Mouse (Mus musculus) liver, adult 2 months (tissue): Measurements from ENCODE around the gene 6030452D12Rik. TPM values are rescaled to one million over a fixed set of nuclear protein-coding genes. Genes with fewer than 3 reads are reported as not detected.
A peak's percentile ranks its signal among the peaks of the same experiment; 100 is the strongest.

Source experiments
- DNase-seq: peaks from one replicate; pipeline ENCODE4 v3.0.0-alpha.2; 2011; ENCODE audit warnings: low read depth, low spot score; ENCODE audit errors: extremely low read depth
- H3K27ac ChIP-seq: fragments of 200-500 bp; replicated peaks from 2 replicates; pipeline ENCODE4 v1.5.1; 2012; ENCODE audit warnings: low read depth, mild to moderate bottlenecking, control low read depth, inconsistent platforms, low read length; ENCODE audit not compliant: insufficient read depth
- H3K27me3 ChIP-seq: fragments of 200-500 bp; 2 replicates; pipeline ENCODE4 v1.6.1; 2012; ENCODE audit warnings: mild to moderate bottlenecking, moderate library complexity, low read length, inconsistent platforms; ENCODE audit not compliant: control insufficient read depth, insufficient read depth
- H3K36me3 ChIP-seq: fragments of 200-500 bp; 2 replicates; pipeline ENCODE4 v1.6.1; 2012; ENCODE audit warnings: low read length, inconsistent platforms; ENCODE audit not compliant: control insufficient read depth, insufficient read depth
- H3K4me1 ChIP-seq: fragments of 200-500 bp; 2 replicates; pipeline ENCODE4 v1.6.1; 2011; ENCODE audit warnings: low read length; ENCODE audit not compliant: control insufficient read depth, insufficient read depth
- H3K4me3 ChIP-seq: fragments of 200-500 bp; 2 replicates; pipeline ENCODE4 v1.5.1; 2011; ENCODE audit warnings: low read depth, mild to moderate bottlenecking, control low read depth, low read length, moderate library complexity; ENCODE audit not compliant: insufficient read depth
- H3K79me2 ChIP-seq: fragments of 200-500 bp; 2 replicates; pipeline ENCODE4 v1.6.1; 2012; ENCODE audit warnings: inconsistent platforms, mild to moderate bottlenecking, low read length, moderate library complexity; ENCODE audit not compliant: control insufficient read depth, insufficient read depth
- H3K9ac ChIP-seq: fragments of 200-500 bp; 2 replicates; pipeline ENCODE4 v1.6.1; 2012; ENCODE audit warnings: low read depth, mild to moderate bottlenecking, control low read depth, inconsistent platforms, low read length
- CTCF ChIP-seq: fragments of 200-500 bp; IDR thresholded peaks from 2 replicates; pipeline ENCODE4 v1.5.1; 2011; ENCODE audit warnings: low read depth, low read length, control low read depth
- POLR2A ChIP-seq: fragments of 200-500 bp; IDR thresholded peaks from 2 replicates; pipeline ENCODE4 v1.6.1; 2011; ENCODE audit warnings: low read length, control low read depth; ENCODE audit not compliant: insufficient read depth; ENCODE audit errors: extremely low read depth
- WGBS: fragments of 180-500 bp; shearing (Covaris S2); methylation state at CpG from one replicate; pipeline ENCODE4 v1.1.7; 2018; 5-methylcytosine and 5-hydroxymethylcytosine counted together
- polyA plus RNA-seq: library from polyadenylated mRNA; depleted of rRNA; stranded (reverse); fragments of >200 nt; gene quantifications from 2 replicates; pipeline ENCODE4 v1.2.3, GENCODE M21; 2012
- total RNA-seq: library from RNA; depleted of rRNA; stranded (reverse); fragments of >200 nt; gene quantifications from 2 replicates; pipeline ENCODE4 v1.2.3, GENCODE M21; 2014

The 6030452D12Rik gene
- total and polyA plus RNA-seq, 2 experiments: not detected

DNA sequence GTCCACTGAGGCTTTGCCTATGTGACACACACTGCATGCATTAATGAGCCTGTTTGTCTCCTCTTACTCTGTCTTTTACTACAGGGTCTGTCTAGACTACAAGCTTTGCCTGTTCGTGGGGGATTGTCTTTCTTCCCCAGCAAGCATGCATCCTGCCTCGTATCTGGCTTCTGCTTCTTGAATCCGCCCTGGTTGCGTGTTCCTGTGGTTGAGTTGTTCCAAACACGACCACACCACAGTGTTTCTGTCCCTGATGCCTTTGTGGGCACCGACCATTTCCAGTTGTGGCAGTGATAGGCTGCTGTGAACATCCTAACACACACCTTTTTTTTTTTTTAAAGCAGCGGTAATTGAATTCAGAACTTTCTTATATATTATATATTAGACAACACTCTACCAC, 33.4 kb downstream of the 6030452D12Rik start:
- Histone ChIP-seq H3K27ac (no peak overlapping the region), H3K79me2 (no peaks in the 10 kb centered on the region), H3K4me3 (no peak overlapping the region), H3K36me3 (no peaks in the 10 kb centered on the region), H3K9ac (no peak overlapping the region), H3K4me1 (no peaks in the 10 kb centered on the region), H3K27me3 (no peaks in the 10 kb centered on the region)
- TF ChIP-seq POLR2A (no peak), CTCF (no peak)
- 82% methylated on average over 7 of the region's 7 CpGs for WGBS
- DNase-seq: no peak

DNA sequence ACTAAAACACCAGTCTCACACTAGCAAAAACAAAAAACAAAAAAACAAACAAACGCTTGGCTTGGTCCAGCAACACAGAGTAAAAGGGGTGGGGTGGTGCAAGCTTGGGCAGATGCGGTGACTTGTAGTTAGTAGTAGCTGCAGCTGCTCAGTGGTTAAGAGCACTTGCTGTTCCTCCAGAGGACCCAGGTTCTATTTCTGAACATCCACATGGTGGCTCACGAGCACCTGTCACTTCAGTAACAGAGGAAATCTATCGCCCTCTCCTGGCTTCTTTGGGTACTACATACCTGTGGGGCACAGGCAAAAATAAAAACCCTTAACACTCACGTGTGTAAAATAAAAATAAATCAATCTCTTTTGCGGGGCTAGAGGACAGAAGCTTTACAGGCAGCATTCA, 34.1 kb downstream of the 6030452D12Rik start:
- H3K9ac ChIP-seq: no peak overlapping the region
- H3K36me3 ChIP-seq: no peaks in the 10 kb centered on the region
- TF ChIP-seq POLR2A (no peak), CTCF (peak; percentile 59)
- H3K27me3 ChIP-seq: no peaks in the 10 kb centered on the region
- H3K27ac ChIP-seq: no peak overlapping the region
- no peaks in the 10 kb centered on the region for H3K79me2 ChIP-seq
- H3K4me3 ChIP-seq: no peak overlapping the region
- no peaks in the 10 kb centered on the region for H3K4me1 ChIP-seq
- peak; percentile 46 for DNase-seq
- 45% methylated on average over 6 of the region's 6 CpGs for WGBS

DNA sequence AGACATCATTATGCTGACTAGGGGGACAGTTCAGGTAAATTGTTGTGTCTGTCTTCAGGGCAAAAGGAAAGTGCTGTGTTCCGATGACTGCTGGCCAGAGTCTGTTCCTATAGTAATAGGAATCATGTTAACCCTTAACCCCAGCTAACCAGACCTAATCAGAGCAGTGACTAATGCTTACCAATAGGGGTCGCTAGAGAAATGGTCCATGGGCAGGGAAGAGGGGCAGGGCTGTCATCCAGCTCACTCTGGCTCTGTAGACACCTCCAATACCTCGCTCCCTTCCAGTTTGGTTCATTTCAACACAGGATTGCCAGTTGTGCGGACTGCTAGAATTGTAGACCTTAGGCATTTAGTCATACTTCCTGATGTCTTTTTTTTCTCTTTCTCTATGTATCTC, 35.1 kb downstream of the 6030452D12Rik start:
- 65% methylated on average over 4 of the region's 4 CpGs for WGBS

DNA sequence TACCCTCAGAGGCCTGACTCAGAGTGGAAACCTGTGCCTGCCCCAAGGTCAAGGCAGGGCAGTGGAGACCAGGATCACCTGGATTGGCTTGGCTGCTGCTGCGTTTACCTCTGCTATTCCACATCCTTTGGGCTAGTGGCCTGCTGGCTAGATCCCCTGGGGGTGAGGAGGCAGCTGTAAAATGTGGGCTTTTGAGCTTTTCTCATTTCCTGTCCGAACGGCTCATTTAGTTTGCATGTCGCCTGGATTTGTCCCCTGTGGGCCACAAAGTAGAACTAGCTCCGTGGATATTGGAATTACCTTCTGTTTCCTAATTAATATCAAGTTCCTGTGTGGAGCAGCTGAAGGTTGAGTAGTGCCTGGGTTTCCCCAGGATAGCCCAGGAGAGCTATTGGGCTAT, 38.9 kb downstream of the 6030452D12Rik start:
- no peak for DNase-seq
- no peaks in the 10 kb centered on the region for H3K27me3 ChIP-seq
- 83% methylated on average over 5 of the region's 5 CpGs for WGBS
- no peaks in the 10 kb centered on the region for H3K36me3 ChIP-seq
- TF ChIP-seq POLR2A (no peak), CTCF (no peak)
- no peaks in the 10 kb centered on the region for H3K4me1 ChIP-seq
- no peak overlapping the region for H3K9ac ChIP-seq
- no peak overlapping the region for H3K27ac ChIP-seq
- H3K79me2 ChIP-seq: no peaks in the 10 kb centered on the region
- no peak overlapping the region for H3K4me3 ChIP-seq

More for the DNA sequence above, 35.1 kb downstream of the 6030452D12Rik start:
- no peak overlapping the region for H3K27ac ChIP-seq
- no peak overlapping the region for H3K4me3 ChIP-seq
- H3K4me1 ChIP-seq: no peaks in the 10 kb centered on the region
- H3K9ac ChIP-seq: no peak overlapping the region
- DNase-seq: no peak
- TF ChIP-seq CTCF (peak; percentile 66), POLR2A (no peak)
- H3K36me3 ChIP-seq: no peaks in the 10 kb centered on the region
- H3K27me3 ChIP-seq: no peaks in the 10 kb centered on the region
- H3K79me2 ChIP-seq: no peaks in the 10 kb centered on the region

DNA sequence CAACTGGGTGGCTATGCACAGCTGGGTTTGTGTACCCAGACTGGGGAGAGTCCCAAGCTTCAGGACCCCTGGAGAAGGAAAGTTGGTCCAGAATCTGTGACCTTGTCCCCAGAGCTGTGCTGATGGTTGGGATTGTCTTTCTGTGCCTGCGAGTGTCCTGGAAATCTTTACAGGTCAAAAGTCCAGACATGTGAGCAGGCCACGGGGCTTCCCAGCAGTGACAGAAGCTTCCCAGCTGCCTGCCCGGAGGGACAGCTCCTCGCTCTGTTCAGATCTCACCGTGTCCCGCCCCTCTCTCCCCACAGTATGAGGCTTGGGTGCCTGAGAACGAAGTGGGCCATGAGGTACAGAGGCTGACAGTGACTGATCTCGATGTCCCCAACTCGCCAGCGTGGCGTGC, 40.7 kb downstream of the 6030452D12Rik start:
- no peak for DNase-seq
- H3K9ac ChIP-seq: no peak overlapping the region
- TF ChIP-seq POLR2A: no peak
- no peak for TF ChIP-seq CTCF
- no peaks in the 10 kb centered on the region for H3K4me1 ChIP-seq
- H3K27ac ChIP-seq: no peak overlapping the region
- no peaks in the 10 kb centered on the region for H3K79me2 ChIP-seq
- H3K4me3 ChIP-seq: no peak overlapping the region
- 57% methylated on average over 11 of the region's 11 CpGs for WGBS
- H3K36me3 ChIP-seq: no peaks in the 10 kb centered on the region
- H3K27me3 ChIP-seq: no peaks in the 10 kb centered on the region

DNA sequence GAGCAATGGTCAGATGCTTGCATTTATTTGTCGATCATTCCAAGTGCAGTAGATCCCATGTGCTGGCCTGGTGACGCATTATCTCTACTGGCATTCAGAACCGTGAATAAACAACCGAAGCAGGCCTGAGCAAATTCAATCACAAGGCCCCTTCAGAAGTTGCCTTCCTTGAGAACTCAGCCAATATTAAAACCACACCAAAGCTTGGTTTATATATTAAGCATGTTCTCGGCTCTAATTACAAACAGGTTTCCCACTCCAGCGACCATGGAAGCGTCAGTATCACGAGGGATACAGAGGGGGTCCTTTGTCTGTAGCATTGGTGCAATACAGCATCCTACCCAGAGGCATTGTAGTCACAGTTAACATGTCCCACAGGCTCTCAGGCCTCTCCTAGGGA, 42.7 kb downstream of the 6030452D12Rik start:
- WGBS: 83% methylated on average over 8 of the region's 8 CpGs
- H3K27me3 ChIP-seq: no peaks in the 10 kb centered on the region
- H3K36me3 ChIP-seq: no peaks in the 10 kb centered on the region
- TF ChIP-seq CTCF: no peak
- no peak for TF ChIP-seq POLR2A
- H3K9ac ChIP-seq: no peak overlapping the region
- no peak overlapping the region for H3K27ac ChIP-seq
- H3K79me2 ChIP-seq: no peaks in the 10 kb centered on the region
- DNase-seq: no peak
- no peak overlapping the region for H3K4me3 ChIP-seq
- H3K4me1 ChIP-seq: no peaks in the 10 kb centered on the region
